Mouse (Mus musculus): ENCODE results near the gene Plekhj1.

Gene Plekhj1

DNA sequence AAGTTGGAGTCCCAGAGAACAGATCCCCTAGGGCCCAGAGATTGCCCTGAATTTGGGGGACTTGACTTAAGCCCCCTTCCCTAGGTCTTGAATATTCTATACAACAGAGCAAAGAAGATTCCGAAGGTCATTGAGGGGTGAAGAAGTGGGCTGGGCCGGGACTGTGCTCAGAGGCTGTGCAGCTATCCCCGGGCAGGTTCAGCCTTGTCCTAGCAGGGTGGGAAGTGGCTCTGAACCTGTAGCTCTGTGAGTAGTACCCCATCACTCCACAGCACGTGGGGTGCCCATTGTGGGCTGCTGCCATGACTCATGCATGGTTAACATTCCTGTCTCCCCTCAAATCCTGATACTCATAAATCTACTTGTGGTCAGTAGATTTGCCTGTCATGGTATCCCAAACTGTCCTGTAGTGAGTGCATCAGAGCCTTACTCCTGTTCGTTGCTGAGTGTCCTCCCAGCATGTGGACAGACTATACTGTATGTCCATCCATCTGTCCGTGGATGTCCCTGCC, 22.0 kb downstream of the Plekhj1 start:
- DNase-seq: no peak

- no peak for DNase-seq
Observed at GRCm38 (mm10) chr10:80775731-80776130, 22.7 kb downstream of the Plekhj1 start.

- no peak for DNase-seq
Observed at GRCm38 (mm10) chr10:80774981-80775380, 23.4 kb downstream of the Plekhj1 start.

- peak; percentile 54 to 55 for DNase-seq
Observed at GRCm38 (mm10) chr10:80774549-80774948, 23.9 kb downstream of the Plekhj1 start.

GRCm38 (mm10) chr10:80773816-80774215, 24.6 kb downstream of the Plekhj1 start:
- no peak for DNase-seq

DNA sequence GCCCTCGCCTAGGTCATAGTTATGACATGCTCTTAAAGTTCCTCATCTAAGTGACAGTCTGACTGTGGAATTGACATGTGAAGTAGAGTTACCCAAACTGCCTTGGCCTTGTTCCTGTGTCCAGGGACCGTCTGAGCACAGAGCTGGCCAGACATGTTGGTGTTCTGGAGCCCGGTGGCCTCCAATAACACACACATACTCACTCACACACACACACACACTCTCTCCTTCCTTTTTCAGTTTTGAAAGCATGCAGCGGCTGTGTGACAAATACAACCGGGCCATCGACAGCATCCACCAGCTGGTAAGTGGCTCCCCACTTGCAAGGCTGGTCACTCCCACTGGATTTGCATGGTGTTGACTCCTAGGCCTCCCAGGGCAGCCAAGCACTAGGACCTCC, 30.1 kb downstream of the Plekhj1 start:
- DNase-seq: no peak

DNA sequence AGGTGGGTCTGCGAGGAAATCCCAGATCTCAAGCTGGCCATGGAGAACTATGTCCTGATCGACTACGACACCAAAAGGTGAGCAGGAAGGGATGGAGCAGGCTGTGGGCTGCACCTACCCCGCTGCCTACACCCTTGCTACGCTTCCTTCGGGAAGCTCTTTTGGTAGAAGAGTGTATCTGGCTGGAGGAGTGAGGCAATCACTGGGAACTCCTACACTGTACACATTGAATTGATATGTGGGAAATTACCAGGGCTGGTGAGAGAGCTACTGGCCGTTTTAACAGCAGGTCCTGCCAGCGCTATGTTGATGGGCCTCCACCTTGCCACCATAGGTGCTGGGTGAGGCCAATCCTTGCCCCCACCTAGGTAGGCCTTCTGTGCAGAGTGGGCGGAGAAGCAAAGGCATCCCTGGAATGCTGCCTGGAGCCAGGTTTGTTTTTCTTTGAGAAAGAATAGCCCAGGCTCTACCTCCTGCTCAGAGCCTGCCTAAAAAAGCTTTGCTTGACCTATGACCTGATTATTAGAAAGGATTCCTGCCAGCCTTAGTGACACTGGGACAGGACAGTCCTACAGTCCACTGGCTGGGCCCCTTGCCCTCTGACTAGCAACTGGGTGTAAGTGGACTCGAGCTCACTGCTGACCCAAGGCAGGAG, 32.1 kb downstream of the Plekhj1 start:
- no peak for DNase-seq

- DNase-seq: no peak
Observed at GRCm38 (mm10) chr10:80765746-80766145, 32.7 kb downstream of the Plekhj1 start.

- DNase-seq: no peak
Observed at GRCm38 (mm10) chr10:80763502-80763901, 34.9 kb downstream of the Plekhj1 start.

- DNase-seq: no peak
Observed at GRCm38 (mm10) chr10:80761821-80762220, 36.6 kb downstream of the Plekhj1 start.

- DNase-seq: no peak
Observed at GRCm38 (mm10) chr10:80760596-80761524, 37.6 kb downstream of the Plekhj1 start.

- DNase-seq: no peak
Observed at GRCm38 (mm10) chr10:80758651-80759050, 39.8 kb downstream of the Plekhj1 start.

DNA sequence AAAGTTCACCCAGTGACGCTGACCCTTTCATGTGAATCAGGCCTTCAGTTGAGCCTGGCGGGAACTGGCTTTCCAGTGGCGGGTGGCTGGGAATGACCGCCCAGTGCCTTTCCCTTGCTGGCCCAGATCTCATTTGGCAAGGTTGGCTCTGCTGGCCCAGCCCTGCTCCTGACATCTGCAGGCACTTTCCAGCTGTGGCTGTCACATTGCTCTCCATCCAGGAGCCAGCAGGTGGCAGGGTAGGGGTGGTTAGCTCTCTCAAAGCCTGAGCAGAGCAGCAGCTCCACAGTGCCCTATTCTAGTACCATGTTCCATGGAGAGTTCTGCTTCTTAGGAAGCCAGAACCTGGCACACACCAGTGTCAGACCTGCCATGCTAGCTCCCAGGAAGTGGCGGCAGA, 40.7 kb downstream of the Plekhj1 start:
- peak; percentile 80 for DNase-seq

DNA sequence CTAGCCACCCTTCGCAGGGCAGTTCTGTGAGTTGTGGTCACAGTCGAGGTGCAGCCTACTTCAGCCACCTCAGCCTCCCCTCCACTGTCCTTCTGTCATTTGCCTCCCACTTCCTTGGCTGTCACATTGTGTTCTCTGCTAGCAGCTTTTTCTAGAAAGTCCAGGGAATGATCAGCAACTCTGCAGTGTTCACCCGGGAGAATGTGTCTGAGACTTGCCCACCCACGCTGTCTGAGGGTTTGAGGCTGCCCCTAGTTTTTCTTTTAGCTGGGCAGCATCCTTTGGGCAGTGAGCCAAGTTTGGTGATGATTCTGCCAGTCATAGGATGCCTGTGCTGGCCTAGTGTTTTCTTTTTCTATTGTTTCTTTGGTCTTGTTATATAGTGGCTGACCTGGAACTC, 41.5 kb downstream of the Plekhj1 start:
- no peak for DNase-seq

DNA sequence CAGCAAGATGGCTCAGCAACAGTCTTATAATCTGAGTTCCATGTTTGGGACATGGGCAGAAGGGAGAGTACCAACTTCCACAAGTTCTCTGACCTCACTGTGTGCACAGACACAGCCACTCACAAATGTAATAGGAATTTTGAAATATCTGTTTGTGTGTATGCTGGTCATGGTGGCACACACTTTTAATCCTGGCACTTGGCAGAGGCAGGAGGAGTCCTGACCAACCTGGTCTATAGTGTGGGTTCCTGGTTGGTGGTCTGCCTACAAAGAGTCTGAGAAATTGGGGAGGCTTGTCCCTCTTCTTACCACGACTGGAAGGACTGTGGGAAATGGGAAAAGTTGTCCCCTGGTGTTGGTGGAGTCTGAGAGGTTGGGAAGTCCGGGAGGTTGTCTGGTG, 41.9 kb downstream of the Plekhj1 start:
- DNase-seq: no peak

GRCm38 (mm10) chr10:80756099-80756498, 42.3 kb downstream of the Plekhj1 start:
- no peak for DNase-seq

- DNase-seq: no peak
Observed at GRCm38 (mm10) chr10:80755291-80756015, 43.0 kb downstream of the Plekhj1 start.

DNA sequence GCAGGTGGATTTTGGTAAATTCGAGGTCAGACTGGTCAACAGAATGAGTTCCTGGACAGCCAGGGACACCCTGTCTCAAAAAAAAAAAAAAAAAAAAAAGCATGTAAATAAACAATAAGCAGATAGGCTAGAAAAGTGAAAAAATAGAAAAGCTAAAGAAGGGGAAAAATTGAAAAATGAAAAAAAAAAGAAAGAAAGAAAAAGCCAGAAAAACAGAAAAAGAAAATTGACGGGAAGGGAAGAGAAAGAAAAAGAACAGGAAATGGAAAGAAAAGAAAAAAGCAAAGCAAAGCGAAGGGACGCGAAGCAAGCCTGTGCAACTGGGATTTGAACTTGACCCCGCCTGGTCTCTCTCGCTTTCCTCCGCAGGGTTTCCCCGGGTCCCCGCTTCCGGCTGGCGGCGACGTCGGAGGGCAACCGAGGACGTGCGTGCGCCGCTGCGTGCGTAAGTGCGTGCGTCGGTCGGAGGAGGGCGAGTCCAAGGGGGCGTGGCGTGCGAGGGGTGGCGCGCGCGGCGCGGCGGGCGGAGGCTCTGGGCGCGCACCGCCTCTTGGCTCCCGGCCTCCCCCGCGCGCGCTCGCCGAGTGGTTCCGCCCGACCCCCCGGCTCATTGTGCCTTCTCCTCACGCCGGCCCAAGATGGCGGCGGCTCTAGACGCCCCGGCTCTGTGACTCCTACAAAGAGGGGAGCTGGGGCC, 43.7 kb downstream of the Plekhj1 start, which contains the start of gene Dot1l:
TSS of gene Dot1l (plus strand) at position 613 of the 697 bp plus-strand sequence.
- peak; percentile 99 for DNase-seq

DNA sequence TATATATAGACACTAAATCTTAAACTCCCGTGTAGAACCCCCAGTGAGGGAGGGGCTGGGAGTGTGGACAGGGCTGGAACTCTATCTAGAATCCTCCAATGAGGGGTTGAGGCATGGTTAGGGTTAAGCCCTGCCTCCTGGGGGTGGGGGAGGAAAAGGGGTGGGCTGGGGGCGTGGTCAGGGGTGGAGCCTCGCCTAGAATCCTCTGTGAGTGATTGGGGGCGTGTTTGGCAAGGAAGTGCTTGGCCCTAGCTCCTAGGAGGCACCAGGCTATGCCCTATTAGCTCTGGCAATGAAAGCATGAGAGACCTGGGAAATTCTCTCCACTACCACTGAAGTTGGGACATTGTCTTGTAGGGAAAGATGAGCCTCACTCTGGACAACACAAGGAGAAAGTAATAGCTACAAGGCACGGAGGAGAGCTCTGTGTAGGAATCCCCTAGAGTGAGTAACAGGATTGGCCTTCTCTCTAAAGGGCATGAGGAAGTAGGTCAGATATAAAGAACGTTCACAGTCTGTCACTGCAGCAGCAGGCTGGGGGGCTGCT, 46.3 kb downstream of the Plekhj1 start:
- peak; percentile 69 to 75 for DNase-seq

DNA sequence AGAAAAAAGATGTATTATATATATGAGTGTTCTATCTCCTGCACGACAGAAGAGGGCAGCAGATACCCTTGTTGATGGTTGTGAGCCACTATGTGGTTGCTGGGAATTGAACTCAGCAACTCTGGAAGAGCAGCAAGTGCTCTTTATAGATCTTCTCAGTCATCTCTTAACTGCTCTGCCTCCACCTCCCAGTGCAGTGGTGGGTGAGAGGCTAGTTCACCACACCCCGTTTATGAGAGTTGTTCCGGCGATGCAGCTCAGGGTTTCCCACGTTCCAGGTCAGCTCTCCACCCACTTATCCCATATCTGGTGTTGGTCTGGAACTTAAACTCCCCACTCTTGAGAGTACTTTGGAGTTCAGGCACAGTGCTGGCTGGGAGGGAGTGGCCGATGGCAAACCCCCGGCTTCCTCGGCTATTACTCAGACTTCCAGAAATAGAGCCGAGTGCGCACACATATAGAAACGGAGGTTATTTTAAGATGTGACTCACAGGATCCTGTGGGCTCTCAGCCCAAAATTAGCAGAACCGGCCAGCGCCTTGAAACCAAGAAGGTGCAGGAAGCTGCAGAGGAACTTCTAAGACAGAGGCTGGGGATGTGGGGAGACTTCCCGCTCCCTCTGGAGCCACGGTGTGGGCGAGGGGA, 47.1 kb downstream of the Plekhj1 start:
- peak; percentile 6 to 25 for DNase-seq

DNA sequence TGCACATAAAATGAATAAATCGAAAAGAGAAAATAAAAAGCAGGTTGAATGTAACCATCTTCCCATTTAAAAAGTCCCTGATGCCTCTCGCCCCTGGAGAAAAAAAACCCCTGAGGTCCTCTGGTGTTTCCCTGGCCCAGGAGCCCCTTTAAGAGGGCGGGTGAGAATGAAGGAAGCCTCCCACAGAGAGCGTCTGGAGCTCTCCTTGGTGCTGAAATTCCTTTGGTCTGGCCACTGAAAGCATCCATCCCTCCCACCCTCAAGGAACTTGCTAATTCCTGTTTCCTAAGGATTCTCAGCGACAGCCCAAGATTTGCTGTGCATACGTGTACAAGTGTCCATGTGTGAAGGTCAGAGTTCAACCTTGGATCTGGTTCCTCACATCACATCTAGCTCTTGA, 49.8 kb downstream of the Plekhj1 start:
- peak; percentile 37 to 39 for DNase-seq

DNA sequence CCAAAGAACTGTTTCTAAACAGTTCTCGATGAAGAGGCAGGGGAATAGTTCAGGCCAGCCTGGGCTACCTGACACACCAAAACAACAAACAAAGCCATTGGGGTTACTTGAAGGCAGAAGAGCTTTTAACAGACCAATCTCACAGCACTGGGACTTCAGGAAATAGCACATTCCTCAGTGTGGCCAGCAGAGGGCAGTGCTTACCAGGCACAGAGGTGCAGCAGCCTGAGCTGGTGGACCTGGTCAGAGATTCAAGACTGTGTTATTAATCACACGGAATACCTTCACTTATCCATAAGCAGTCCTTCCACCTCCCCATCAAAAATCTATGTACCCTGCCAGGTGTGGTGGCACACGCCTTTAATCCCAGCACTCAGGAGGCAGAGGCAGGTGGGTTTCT, 51.0 kb downstream of the Plekhj1 start:
- DNase-seq: peak; percentile 69 to 74

Data from thymus, postnatal 36 days (tissue).